ENCODE assay signal across 20 mouse cellular contexts in genomic region chr11:64059305-64059704, GRCm38 (mm10).
"Had no signal": no experiment of that assay in that cellular context is flagged by ENCODE, and none has a peak within 500 bp of the region (broad histone marks: within the 10 kb centered on the region; RNA-seq: fewer than 3 reads in every experiment).

No protein-coding gene starts in this region.

- H3K36me3 ChIP-seq: stomach, embryonic 15.5 days had no signal

- H3K27ac ChIP-seq: liver, embryonic 15.5 days; lung, embryonic 15.5 days; macrophage; midbrain, embryonic 13.5 days; neural tube, embryonic 13.5 days; neural tube, embryonic 15.5 days; stomach, embryonic 15.5 days; stomach, postnatal 0 days had no signal

- H3K4me1 ChIP-seq: liver, embryonic 15.5 days; lung, embryonic 15.5 days; midbrain, embryonic 13.5 days; neural tube, embryonic 13.5 days; neural tube, embryonic 15.5 days; stomach, embryonic 15.5 days had no signal

- ATAC-seq: liver, postnatal 0 days; lung, postnatal 0 days; midbrain, embryonic 13.5 days; midbrain, embryonic 16.5 days had no signal

- H3K9ac ChIP-seq: liver, embryonic 15.5 days; liver, postnatal 0 days; lung, embryonic 15.5 days; midbrain, embryonic 13.5 days; neural tube, embryonic 13.5 days; neural tube, embryonic 15.5 days; stomach, embryonic 15.5 days had no signal

- H3K4me2 ChIP-seq: liver, embryonic 15.5 days; lung, embryonic 15.5 days; midbrain, embryonic 11.5 days; midbrain, embryonic 13.5 days; neural tube, embryonic 13.5 days; neural tube, embryonic 15.5 days; stomach, embryonic 15.5 days had no signal

- H3K9me3 ChIP-seq: liver, embryonic 15.5 days; lung, embryonic 15.5 days; midbrain, embryonic 13.5 days; neural tube, embryonic 13.5 days; neural tube, embryonic 15.5 days; stomach, embryonic 15.5 days had no signal

- H3K4me3 ChIP-seq: liver, embryonic 15.5 days; lung, embryonic 15.5 days; midbrain, embryonic 13.5 days; myocyte; neural tube, embryonic 13.5 days; neural tube, embryonic 15.5 days; stomach, embryonic 15.5 days had no signal

- H3K27me3 ChIP-seq: liver, embryonic 15.5 days; lung, embryonic 15.5 days; neural tube, embryonic 13.5 days; neural tube, embryonic 15.5 days; stomach, embryonic 15.5 days had no signal

- DNase-seq: liver, postnatal 0 days; lung, adult 2 months; lung, postnatal 14 days; lung, postnatal 36 days; right cerebral cortex, postnatal 14 days; thymus, adult 2 months; thymus, postnatal 25 days; thymus, postnatal 4 days had no signal
